Mouse (Mus musculus) MEL (cell line): ENCODE data around the gene Ubap1l. TPM values are rescaled to one million over a fixed set of nuclear protein-coding genes. Genes with fewer than 3 reads are reported as not detected.

Experiments used
- DNase-seq: peaks from one replicate; pipeline ENCODE4 v3.0.0; 2011; ENCODE audit warnings: low read depth, low spot score
- H3K27ac ChIP-seq: 2 replicates; pipeline ENCODE4 v1.5.1; 2012; ENCODE audit warnings: low read depth, mild to moderate bottlenecking, control low read depth, low read length, moderate library complexity; ENCODE audit not compliant: control insufficient read depth
- H3K27me3 ChIP-seq, 2 experiments: fragments of 150-350 bp in 1 of 2; sonication (generic) in 1 of 2; 2 replicates each; pipeline ENCODE4 v1.6.1; 2012; ENCODE audit warnings: low read length in 2 of 2, mild to moderate bottlenecking in 2 of 2, improper control_type of control experiment in 1 of 2, moderate library complexity in 1 of 2; ENCODE audit not compliant: insufficient read depth in 2 of 2, control insufficient read depth in 1 of 2
- H3K36me3 ChIP-seq, 2 experiments: 2 replicates each; pipeline ENCODE4 v1.6.1; 2012 to 2014; ENCODE audit warnings: low read length in 2 of 2, improper control_type of control experiment in 1 of 2, inconsistent platforms in 1 of 2, mild to moderate bottlenecking in 1 of 2; ENCODE audit not compliant: insufficient read depth in 2 of 2, control insufficient read depth in 1 of 2
- H3K4me1 ChIP-seq, 2 experiments: fragments of 150-350 bp in 1 of 2; sonication (generic) in 1 of 2; 2 replicates each; pipeline ENCODE4 v1.6.1; 2012; ENCODE audit warnings: low read length in 2 of 2, improper control_type of control experiment in 1 of 2, mild to moderate bottlenecking in 1 of 2; ENCODE audit not compliant: insufficient read depth in 2 of 2, control insufficient read depth in 1 of 2
- H3K4me3 ChIP-seq, 2 experiments: fragments of 150-350 bp in 1 of 2; sonication (generic) in 1 of 2; 2 replicates each; pipeline ENCODE4 v1.5.1; 2012; ENCODE audit warnings: low read depth in 2 of 2, low read length in 2 of 2, mild to moderate bottlenecking in 2 of 2, moderate library complexity in 2 of 2, control low read depth in 1 of 2, improper control_type of control experiment in 1 of 2; ENCODE audit not compliant: control insufficient read depth in 1 of 2, insufficient read depth in 1 of 2
- H3K79me2 ChIP-seq: 2 replicates; pipeline ENCODE4 v1.6.1; 2012; ENCODE audit warnings: mild to moderate bottlenecking, low read length, moderate library complexity; ENCODE audit not compliant: control insufficient read depth, poor library complexity, insufficient read depth
- H3K9ac ChIP-seq: 2 replicates; pipeline ENCODE4 v1.6.1; 2012; ENCODE audit warnings: low read depth, mild to moderate bottlenecking, control low read depth, low read length, moderate library complexity; ENCODE audit not compliant: control insufficient read depth, poor library complexity, severe bottlenecking
- H3K9me3 ChIP-seq: fragments of 150-350 bp; sonication (generic); replicated peaks from 2 replicates; pipeline ENCODE4 v1.6.1; 2012; ENCODE audit warnings: mild to moderate bottlenecking, low read length, improper control_type of control experiment, moderate library complexity; ENCODE audit not compliant: insufficient read depth
- BHLHE40 ChIP-seq: IDR thresholded peaks from 2 replicates; pipeline ENCODE4 v1.6.1; 2012; ENCODE audit warnings: low read depth, mild to moderate bottlenecking, inconsistent platforms, low read length, improper control_type of control experiment, borderline replicate concordance
- CHD1 ChIP-seq: IDR thresholded peaks from 2 replicates; pipeline ENCODE4 v1.6.1; 2012; ENCODE audit warnings: low read depth, mild to moderate bottlenecking, inconsistent platforms, low read length, improper control_type of control experiment
- CTCF ChIP-seq, 3 experiments: IDR thresholded peaks in 2 of 3; conservative IDR thresholded peaks in 1 of 3; 2 replicates each; pipeline ENCODE4 v1.5.1; 2011 to 2012; ENCODE audit warnings: low read length in 3 of 3, low read depth in 2 of 3, mild to moderate bottlenecking in 2 of 3, improper control_type of control experiment in 1 of 3, inconsistent platforms in 1 of 3, mixed read lengths in 1 of 3, moderate library complexity in 1 of 3; ENCODE audit not compliant: control insufficient read depth in 1 of 3, insufficient read depth in 1 of 3, poor library complexity in 1 of 3, severe bottlenecking in 1 of 3
- ELF1 ChIP-seq: IDR thresholded peaks from 2 replicates; pipeline ENCODE4 v1.6.1; 2014; ENCODE audit warnings: low read depth, mild to moderate bottlenecking, inconsistent platforms, low read length, improper control_type of control experiment, moderate library complexity
- ETS1 ChIP-seq: IDR thresholded peaks from 2 replicates; pipeline ENCODE4 v1.6.1; 2012; ENCODE audit warnings: low read depth, mild to moderate bottlenecking, inconsistent platforms, low read length, improper control_type of control experiment, moderate library complexity
- HCFC1 ChIP-seq: IDR thresholded peaks from 2 replicates; pipeline ENCODE4 v1.6.1; 2012; ENCODE audit warnings: low read depth, mild to moderate bottlenecking, inconsistent platforms, low read length, improper control_type of control experiment, moderate library complexity
- JUND ChIP-seq: IDR thresholded peaks from 2 replicates; pipeline ENCODE4 v1.6.1; 2011; ENCODE audit warnings: low read depth, mild to moderate bottlenecking, improper control_type of control experiment, low read length
- MAFK ChIP-seq: IDR thresholded peaks from 2 replicates; pipeline ENCODE4 v1.6.1; 2011; ENCODE audit warnings: low read depth, mild to moderate bottlenecking, low read length, improper control_type of control experiment, borderline replicate concordance
- MAX ChIP-seq: IDR thresholded peaks from 2 replicates; pipeline ENCODE4 v1.6.1; 2011; ENCODE audit warnings: low read length, improper control_type of control experiment
- MXI1 ChIP-seq: IDR thresholded peaks from 2 replicates; pipeline ENCODE4 v1.6.1; 2011; ENCODE audit warnings: mild to moderate bottlenecking, low read depth, low read length, improper control_type of control experiment
- MYB ChIP-seq: IDR thresholded peaks from 2 replicates; pipeline ENCODE4 v1.6.1; 2011; ENCODE audit warnings: mild to moderate bottlenecking, low read depth, low read length, improper control_type of control experiment
- MYC ChIP-seq: IDR thresholded peaks from 2 replicates; pipeline ENCODE4 v1.6.1; 2011; ENCODE audit warnings: low read depth, mild to moderate bottlenecking, low read length, improper control_type of control experiment, moderate library complexity
- NRF1 ChIP-seq: IDR thresholded peaks from 2 replicates; pipeline ENCODE4 v1.6.1; 2014; ENCODE audit warnings: low read depth, mild to moderate bottlenecking, inconsistent platforms, low read length, improper control_type of control experiment, moderate library complexity; ENCODE audit not compliant: poor library complexity, insufficient read depth, severe bottlenecking
- POLR2A ChIP-seq, 2 experiments: IDR thresholded peaks; 2 replicates each; pipeline ENCODE4 v1.6.1; 2011 to 2012; ENCODE audit warnings: low read length in 2 of 2, mild to moderate bottlenecking in 2 of 2, control low read depth in 1 of 2, improper control_type of control experiment in 1 of 2, low read depth in 1 of 2, moderate library complexity in 1 of 2; ENCODE audit not compliant: control insufficient read depth in 1 of 2, insufficient read depth in 1 of 2, poor library complexity in 1 of 2
- POLR2AphosphoS5 ChIP-seq: IDR thresholded peaks from 2 replicates; pipeline ENCODE4 v1.6.1; 2012; ENCODE audit warnings: low read depth, borderline replicate concordance, mild to moderate bottlenecking, inconsistent platforms, low read length, moderate library complexity, mixed read lengths
- RAD21 ChIP-seq: IDR thresholded peaks from 2 replicates; pipeline ENCODE4 v1.6.1; 2011; ENCODE audit warnings: mild to moderate bottlenecking, low read depth, low read length, improper control_type of control experiment
- RCOR1 ChIP-seq: IDR thresholded peaks from 2 replicates; pipeline ENCODE4 v1.6.1; 2012; ENCODE audit warnings: low read depth, mild to moderate bottlenecking, inconsistent platforms, low read length, improper control_type of control experiment
- SIN3A ChIP-seq: IDR thresholded peaks from 2 replicates; pipeline ENCODE4 v1.6.1; 2012; ENCODE audit warnings: low read length, improper control_type of control experiment, inconsistent platforms
- SMC3 ChIP-seq: IDR thresholded peaks from 2 replicates; pipeline ENCODE4 v1.6.1; 2011; ENCODE audit warnings: low read depth, low read length, improper control_type of control experiment
- TBP ChIP-seq: IDR thresholded peaks from 2 replicates; pipeline ENCODE4 v1.8.0; 2011; ENCODE audit warnings: low read depth, low read length, improper control_type of control experiment
- USF1 ChIP-seq: IDR thresholded peaks from 2 replicates; pipeline ENCODE4 v1.6.1; 2014; ENCODE audit warnings: low read depth, mild to moderate bottlenecking, inconsistent platforms, low read length, improper control_type of control experiment, moderate library complexity
- USF2 ChIP-seq, 2 experiments: IDR thresholded peaks; 2 replicates each; pipeline ENCODE4 v1.6.1; 2011 to 2012; ENCODE audit warnings: improper control_type of control experiment in 2 of 2, low read length in 2 of 2, borderline replicate concordance in 1 of 2, inconsistent platforms in 1 of 2, low read depth in 1 of 2, mild to moderate bottlenecking in 1 of 2; ENCODE audit not compliant: insufficient read depth in 1 of 2
- ZC3H11A ChIP-seq: IDR thresholded peaks from 2 replicates; pipeline ENCODE4 v1.6.1; 2012; ENCODE audit warnings: low read depth, mild to moderate bottlenecking, inconsistent platforms, low read length, improper control_type of control experiment
- ZKSCAN1 ChIP-seq: IDR thresholded peaks from 2 replicates; pipeline ENCODE4 v1.6.1; 2012; ENCODE audit warnings: low read depth, mild to moderate bottlenecking, inconsistent platforms, low read length, improper control_type of control experiment, moderate library complexity
- ZNF384 ChIP-seq: IDR thresholded peaks from 2 replicates; pipeline ENCODE4 v1.6.1; 2012; ENCODE audit warnings: low read depth, mild to moderate bottlenecking, inconsistent platforms, low read length, improper control_type of control experiment
- polyA plus RNA-seq, 2 experiments: library from polyadenylated mRNA; stranded (reverse) in 1 of 2; unstranded in 1 of 2; fragments of >175 nt in 1 of 2; fragments of >200 nt in 1 of 2; gene quantifications; 2 replicates each; pipeline versions ENCODE4 v1.2.1 to v1.2.4; 2012; ENCODE audit warnings: low replicate concordance in 2 of 2, low read depth in 1 of 2; ENCODE audit not compliant: insufficient read length in 2 of 2, insufficient read depth in 1 of 2, missing spikeins in 1 of 2
- total RNA-seq: library from RNA; depleted of rRNA; stranded (reverse); fragments of 300-350 nt; gene quantifications from 2 replicates; pipeline ENCODE4 v1.2.3, GENCODE M21; 2012

The Ubap1l gene
- total and polyA plus RNA-seq, 3 experiments: 0.08 TPM; not detected in 2

GRCm38 (mm10) chr9:65419633-65420032, 58.8 kb downstream of the Ubap1l start:
- Histone ChIP-seq H3K27ac (no peak overlapping the region), H3K4me3 (no peak overlapping the region), H3K36me3 (no peaks in the 10 kb centered on the region; a peak in 1 of 4 replicates), H3K9me3 (no peaks in the 10 kb centered on the region), H3K27me3 (peaks cover 0 to 2% of the 10 kb centered on the region in 2 experiments; a peak in 2 of 4 replicates), H3K9ac (no peak overlapping the region), H3K4me1 (peaks cover 0 to 2% of the 10 kb centered on the region in 2 experiments; a peak in 1 of 4 replicates), H3K79me2 (no peaks in the 10 kb centered on the region)
- peak; percentile 25 for DNase-seq
- no peak for TF ChIP-seq MYB
- TF ChIP-seq RAD21: peak; percentile 46
- TF ChIP-seq CTCF (IDR thresholded peaks at IDR 0.05 in 2 of 3, conservative IDR thresholded peaks at IDR 0.05 in 1 of 3; ENCODE audit: control insufficient read depth in 1 of 3, insufficient read depth in 1 of 3, low read depth in 2 of 3, low read length in 3 of 3, poor library complexity in 1 of 3, severe bottlenecking in 1 of 3): peak; percentile 6 to 51 (median 29); a peak in 2 of 6 replicates
- no peak for TF ChIP-seq JUND
- TF ChIP-seq SMC3: peak; percentile 37
- TF ChIP-seq ETS1: no peak

- TF ChIP-seq BHLHE40 (no peak), SIN3A (no peak), CHD1 (no peak), ZKSCAN1 (no peak), TBP (no peak), SMC3 (no peak)
- Histone ChIP-seq H3K4me1 (peaks cover 0 to 2% of the 10 kb centered on the region in 2 experiments; a peak in 1 of 4 replicates), H3K27ac (no peak within 1 kb of the TSS), H3K79me2 (no peaks in the 10 kb centered on the region), H3K9ac (no peak within 1 kb of the TSS), H3K9me3 (no peaks in the 10 kb centered on the region), H3K27me3 (no peaks in the 10 kb centered on the region; a peak in 2 of 4 replicates), H3K4me3 (no peak within 1 kb of the TSS), H3K36me3 (no peaks in the 10 kb centered on the region; a peak in 1 of 4 replicates)
- no peak for DNase-seq
Observed at GRCm38 (mm10) chr9:65422760-65423501, 62.1 kb downstream of the Ubap1l start, which contains the start of gene Slc51b. TSS of gene Slc51b (minus strand) at chr9:65422955.

GRCm38 (mm10) chr9:65424393-65424792, 63.6 kb downstream of the Ubap1l start:
- H3K4me3 ChIP-seq: no peak overlapping the region
- no peak overlapping the region for H3K9ac ChIP-seq
- H3K4me1 ChIP-seq: peaks cover 0 to 2% of the 10 kb centered on the region in 2 experiments; a peak in 1 of 4 replicates
- peak; percentile 46 for DNase-seq
- no peak overlapping the region for H3K27ac ChIP-seq
- no peaks in the 10 kb centered on the region for H3K9me3 ChIP-seq
- H3K79me2 ChIP-seq: no peaks in the 10 kb centered on the region
- H3K27me3 ChIP-seq: no peaks in the 10 kb centered on the region; a peak in 2 of 4 replicates
- H3K36me3 ChIP-seq: no peaks in the 10 kb centered on the region; a peak in 1 of 4 replicates
- TF ChIP-seq MAFK (no peak), BHLHE40 (peak; percentile 82; the same call in 1 of the 2 replicates), MYC (peak; percentile 58; the same call in 1 of the 2 replicates), HCFC1 (no peak), ELF1 (no peak), POLR2A (IDR thresholded peaks at IDR 0.05; ENCODE audit: control insufficient read depth in 1 of 2, insufficient read depth in 1 of 2, low read depth in 1 of 2, low read length in 2 of 2, poor library complexity in 1 of 2) (no peak), ZNF384 (no peak), MAX (peak; percentile 66), POLR2AphosphoS5 (no peak), MXI1 (no peak), USF1 (no peak), RCOR1 (no peak), NRF1 (no peak), USF2 (IDR thresholded peaks at IDR 0.05; ENCODE audit: borderline replicate concordance in 1 of 2, insufficient read depth in 1 of 2, low read depth in 1 of 2, low read length in 2 of 2) (no peak), SMC3 (no peak), CHD1 (no peak), ZC3H11A (no peak)
